Mouse (Mus musculus): ENCODE results near the gene Mecom.
"Not testable (repeated sequence)": the region's sequence is repeated elsewhere in the genome, so short reads cannot be mapped to it uniquely, and the experiment has no call there.

DNA sequence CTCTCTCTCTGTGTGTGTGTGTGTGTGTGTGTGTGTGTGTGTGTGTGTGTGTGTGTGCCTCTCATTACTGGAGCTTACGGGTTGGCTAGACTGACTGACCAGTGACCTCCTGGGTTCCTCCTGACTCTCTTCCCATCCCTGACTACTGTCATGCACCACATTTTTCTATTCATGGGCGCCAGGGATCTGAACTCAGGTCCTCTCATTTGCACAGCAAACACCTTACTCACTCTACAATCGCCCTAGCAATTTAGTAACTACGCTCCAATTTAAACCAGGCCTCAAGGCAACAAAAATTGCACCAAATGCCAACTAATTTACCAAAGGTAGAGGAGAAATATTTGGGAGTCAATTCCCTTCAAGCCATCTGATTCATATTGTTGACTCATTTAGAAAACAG lies 125.9 kb downstream of the Mecom start:
- not testable (repeated sequence) for TF ChIP-seq FLI1 (IDR thresholded peaks at IDR 0.05; ENCODE audit: low read length); GATA1 (IDR thresholded peaks at IDR 0.05; ENCODE audit: borderline replicate concordance, low read length)
